ENCODE assay signal across 43 mouse cellular contexts in the genomic region with DNA sequence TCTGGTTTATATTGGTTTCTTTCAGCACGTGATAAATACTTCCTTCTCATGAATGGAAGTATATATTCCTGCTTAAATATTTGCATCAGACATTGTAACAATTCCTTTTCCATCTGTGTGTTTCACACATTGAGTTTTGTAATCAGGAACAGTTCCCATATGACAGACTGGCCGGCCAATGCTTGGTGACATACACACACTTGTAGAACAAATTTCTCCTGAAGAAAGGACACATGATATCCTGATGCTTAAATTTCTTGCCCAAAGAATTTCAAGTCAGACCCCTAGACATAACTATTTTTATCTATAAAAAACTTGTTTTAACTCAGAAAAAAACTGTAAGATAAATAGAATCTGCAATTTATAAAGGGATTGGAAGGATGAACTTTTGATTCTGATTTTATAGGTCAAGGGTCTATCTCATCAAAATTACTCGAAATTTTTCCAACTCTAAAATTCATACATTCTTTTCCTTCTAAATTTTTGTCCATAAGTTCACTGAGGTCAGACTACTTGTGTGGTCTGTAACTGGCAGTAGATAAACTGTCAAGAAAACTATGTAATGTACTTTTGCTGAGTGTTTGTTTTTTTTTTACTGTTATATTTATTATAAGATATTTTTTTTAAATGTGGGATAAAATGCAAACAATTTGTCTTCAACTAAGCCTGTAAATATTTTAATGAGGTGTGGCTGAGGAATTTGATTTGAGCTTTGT. TPM values are rescaled to one million over a fixed set of nuclear protein-coding genes. Genes with fewer than 3 reads are reported as not detected.
"Had no signal": no experiment of that assay in that cellular context is flagged by ENCODE, and none has a peak within 500 bp of the region (broad histone marks: within the 10 kb centered on the region; RNA-seq: fewer than 3 reads in every experiment).

No protein-coding gene starts in this region.

- DNase-seq: heart, adult 2 months; heart, postnatal 10 days; heart, postnatal 14 days; heart, postnatal 36 days; heart, postnatal 4 days; kidney, adult 11 months; kidney, adult 18-20 months; kidney, adult 2 months; kidney, adult 8-10 months; kidney, adult 9 months; kidney, postnatal 10 days; kidney, postnatal 14 days; kidney, postnatal 25 days; kidney, postnatal 36 days; kidney, postnatal 4 days; layer of hippocampus, adult 9-11 months had no signal

- ATAC-seq: hindbrain, embryonic 16.5 days; hindbrain, postnatal 0 days; inflammation-experienced regulatory T-cells, adult 6 months; intestine, embryonic 15.5 days; intestine, embryonic 16.5 days; intestine, postnatal 0 days had no signal

- H3K9me3 ChIP-seq: heart, embryonic 10.5 days; heart, embryonic 12.5 days; heart, embryonic 13.5 days; heart, embryonic 15.5 days; hindbrain, embryonic 10.5 days; hindbrain, embryonic 12.5 days; hindbrain, embryonic 13.5 days; hindbrain, embryonic 15.5 days; intestine, embryonic 15.5 days; kidney, embryonic 15.5 days had no signal

- H3K4me3 ChIP-seq: heart, adult 2 months; heart, embryonic 10.5 days; heart, embryonic 12.5 days; heart, embryonic 13.5 days; heart, embryonic 15.5 days; hindbrain, embryonic 10.5 days; hindbrain, embryonic 12.5 days; hindbrain, embryonic 13.5 days; hindbrain, embryonic 15.5 days; intestine, embryonic 15.5 days; kidney, embryonic 15.5 days; layer of hippocampus, adult 2 months had no signal

- H3K36me3 ChIP-seq: heart, embryonic 10.5 days; heart, embryonic 12.5 days; heart, embryonic 13.5 days; heart, embryonic 15.5 days; hindbrain, embryonic 10.5 days; hindbrain, embryonic 12.5 days; hindbrain, embryonic 13.5 days; hindbrain, embryonic 15.5 days; intestine, embryonic 15.5 days; kidney, embryonic 15.5 days had no signal

- H3K27ac ChIP-seq: heart, adult 2 months; heart, embryonic 10.5 days; heart, embryonic 13.5 days; heart, embryonic 15.5 days; hindbrain, embryonic 10.5 days; hindbrain, embryonic 12.5 days; hindbrain, embryonic 13.5 days; hindbrain, embryonic 14.5 days; hindbrain, embryonic 15.5 days; hindbrain, postnatal 0 days; intestine, embryonic 15.5 days; kidney, embryonic 15.5 days; kidney, postnatal 0 days; layer of hippocampus, adult 2 months had no signal

- H3K4me2 ChIP-seq: heart, embryonic 11.5 days; heart, embryonic 12.5 days; heart, embryonic 13.5 days; heart, embryonic 15.5 days; hindbrain, embryonic 12.5 days; hindbrain, embryonic 13.5 days; hindbrain, embryonic 14.5 days; hindbrain, embryonic 15.5 days; intestine, embryonic 15.5 days; kidney, embryonic 15.5 days had no signal

- H3K9ac ChIP-seq: heart, embryonic 12.5 days; heart, embryonic 13.5 days; heart, embryonic 15.5 days; hindbrain, embryonic 12.5 days; hindbrain, embryonic 13.5 days; hindbrain, embryonic 14.5 days; hindbrain, embryonic 15.5 days; intestine, embryonic 15.5 days; kidney, embryonic 15.5 days had no signal

- H3K27me3 ChIP-seq: heart, embryonic 12.5 days; heart, embryonic 13.5 days; heart, embryonic 15.5 days; hindbrain, embryonic 12.5 days; hindbrain, embryonic 13.5 days; hindbrain, embryonic 15.5 days; intestine, embryonic 15.5 days; kidney, embryonic 15.5 days had no signal

- H3K4me1 ChIP-seq: heart, embryonic 10.5 days; heart, embryonic 12.5 days; heart, embryonic 13.5 days; heart, embryonic 15.5 days; hindbrain, embryonic 10.5 days; hindbrain, embryonic 12.5 days; hindbrain, embryonic 13.5 days; hindbrain, embryonic 15.5 days; intestine, embryonic 15.5 days; kidney, embryonic 15.5 days had no signal

RNA-seq across cellular contexts. Expression of a gene that starts 18.4 kb away (rescaled TPM):
- polyA plus RNA-seq: heart, embryonic 10.5 days; heart, embryonic 11.5 days; heart, embryonic 12.5 days; heart, embryonic 13.5 days; heart, embryonic 14.5 days; heart, embryonic 15.5 days; heart, postnatal 0 days; hindbrain, embryonic 10.5 days; hindbrain, embryonic 11.5 days; hindbrain, embryonic 12.5 days; hindbrain, embryonic 13.5 days; hindbrain, embryonic 14.5 days; hindbrain, embryonic 15.5 days; hindbrain, embryonic 16.5 days; inflammation-experienced regulatory T-cells, adult 6 months; intestine, embryonic 14.5 days; intestine, embryonic 15.5 days; intestine, embryonic 16.5 days; kidney, adult 2 months; kidney, embryonic 14.5 days; kidney, embryonic 15.5 days; large intestine, adult 2 months had no signal

RNA-seq across cellular contexts. Expression of a gene that starts 27.9 kb away (rescaled TPM):
- polyA plus RNA-seq: heart, adult 2 months; heart, embryonic 12.5 days; heart, embryonic 13.5 days; heart, embryonic 14.5 days; heart, embryonic 15.5 days; heart, embryonic 16.5 days; heart, postnatal 0 days; hindbrain, embryonic 10.5 days; hindbrain, embryonic 11.5 days; hindbrain, embryonic 12.5 days; hindbrain, embryonic 13.5 days; hindbrain, embryonic 14.5 days; hindbrain, embryonic 15.5 days; hindbrain, embryonic 16.5 days; hindbrain, postnatal 0 days; inflammation-experienced regulatory T-cells, adult 6 months; kidney, adult 2 months; kidney, embryonic 14.5 days; kidney, embryonic 16.5 days; kidney, postnatal 0 days had no signal

RNA-seq across cellular contexts. Expression of a gene that starts 59.3 kb away (rescaled TPM):
- polyA plus RNA-seq: heart, adult 2 months; heart, embryonic 12.5 days; heart, embryonic 14.5 days; heart, postnatal 0 days; inflammation-experienced regulatory T-cells, adult 6 months; kidney, adult 2 months had no signal
